In the genomic region with DNA sequence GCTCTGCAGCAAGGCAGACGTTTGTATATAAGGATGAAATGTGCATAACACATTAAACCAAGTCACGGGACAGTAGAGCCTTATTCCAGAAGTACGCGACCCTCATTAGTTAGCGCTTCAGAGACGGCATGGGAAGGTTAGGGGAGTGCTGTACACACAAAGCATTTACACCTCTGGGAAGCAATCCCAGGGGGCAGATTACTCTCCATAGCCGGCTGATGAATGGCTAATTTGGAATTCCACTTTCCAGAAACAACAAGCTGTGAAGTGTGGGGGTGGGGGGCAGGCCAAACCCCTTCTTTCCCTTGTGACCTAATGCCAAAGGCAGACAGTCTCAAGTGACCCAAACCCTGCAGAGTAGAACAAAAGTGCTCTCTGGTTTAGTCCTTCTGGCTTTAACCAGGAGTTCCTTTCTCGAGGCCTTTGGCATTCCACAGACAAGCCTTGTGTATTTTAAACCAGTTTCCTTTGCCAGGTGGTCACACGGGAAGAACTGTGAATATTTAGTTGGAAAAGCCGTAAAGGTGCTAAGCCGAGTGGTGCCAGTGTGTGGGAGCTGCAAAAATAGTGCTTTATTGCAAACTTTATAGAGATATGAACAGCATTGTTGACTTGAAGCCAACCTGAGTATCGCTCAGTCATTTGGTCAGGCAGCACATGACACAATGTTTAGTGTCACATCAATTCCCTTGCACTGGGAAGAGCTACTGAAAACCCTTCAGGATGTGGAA, we compare ENCODE assay signal across 9 mouse cellular contexts. TPM values are rescaled to one million over a fixed set of nuclear protein-coding genes. Genes with fewer than 3 reads are reported as not detected.
DNase-seq lines count a peak whose midpoint lies in the region; ATAC-seq lines count a peak whose summit lies in the region.
"Had no signal": no experiment of that assay in that cellular context is flagged by ENCODE, and none has a peak within 500 bp of the region (broad histone marks: within the 10 kb centered on the region; RNA-seq: fewer than 3 reads in every experiment).

No protein-coding gene starts in this region.

- no peak overlapping the region for H3K4me2 ChIP-seq in heart, embryonic 11.5 days
- H3K4me2 ChIP-seq in lung, embryonic 16.5 days (ENCODE audit: low read depth, low read length) = no peak overlapping the region

- 44% methylated on average over 12 of the region's 12 CpGs for WGBS in heart, embryonic 11.5 days (ENCODE audit: insufficient replicate concordance)
- WGBS in lung, embryonic 16.5 days = 31% methylated on average over 12 of the region's 12 CpGs

- intact Hi-C loops in heart, postnatal 36 days (cut with DNase I) = no loop called here

- peaks cover 6% of the 10 kb centered on the region for H3K36me3 ChIP-seq in heart, embryonic 11.5 days (ENCODE audit: control insufficient read depth, insufficient read depth, low read length)
- no peaks in the 10 kb centered on the region for H3K36me3 ChIP-seq in lung, embryonic 16.5 days (ENCODE audit: control insufficient read depth, insufficient read depth, low read length)

- ATAC-seq in heart, embryonic 11.5 days (replicated peaks; ENCODE audit: insufficient number of reproducible peaks, low FRiP score, low TSS enrichment) = no peak
- peak; percentile 43; the same call in 1 of the 2 replicates for ATAC-seq in lung, embryonic 16.5 days (ENCODE audit: low read depth)

- peak overlapping the region; percentile 15; the same call in 1 of the 2 replicates for H3K27ac ChIP-seq in heart, embryonic 11.5 days (ENCODE audit: low read depth, low read length)
- no peak overlapping the region for H3K27ac ChIP-seq in lung, embryonic 16.5 days (ENCODE audit: low read length)

- H3K9ac ChIP-seq in heart, embryonic 11.5 days (ENCODE audit: low read depth, low read length) = no peak overlapping the region
- no peak overlapping the region for H3K9ac ChIP-seq in lung, embryonic 16.5 days (ENCODE audit: low read length)

- no peaks in the 10 kb centered on the region for H3K27me3 ChIP-seq in heart, embryonic 11.5 days (ENCODE audit: control insufficient read depth, insufficient read depth, low read length)
- no peaks in the 10 kb centered on the region for H3K27me3 ChIP-seq in lung, embryonic 16.5 days (ENCODE audit: control insufficient read depth, insufficient read depth, low read depth, low read length)

- H3K9me3 ChIP-seq in heart, embryonic 11.5 days (replicated peaks; ENCODE audit: control insufficient read depth, low read length) = no peaks in the 10 kb centered on the region
- H3K9me3 ChIP-seq in lung, embryonic 16.5 days (ENCODE audit: control insufficient read depth, low read length) = no peaks in the 10 kb centered on the region

- no peak for DNase-seq in heart, postnatal 36 days
- DNase-seq in embryo, embryonic 11.5 days (ENCODE audit: low read depth, low spot score) = peak; percentile 38
- DNase-seq in heart, postnatal 4 days = peak; percentile 45
- DNase-seq in left cerebral cortex, adult 8-10 months (ENCODE audit: low spot score in 2 of 2) = no peak
- no peak for DNase-seq in right cerebral cortex, postnatal 4 days
- DNase-seq in layer of hippocampus, postnatal 10 days (ENCODE audit: low spot score in 2 of 2) = no peak
- DNase-seq: adrenal gland, postnatal 25 days had no signal

- H3K4me1 ChIP-seq in heart, embryonic 11.5 days (ENCODE audit: control insufficient read depth, insufficient read depth, low read length) = peaks cover 12% of the 10 kb centered on the region
- peaks cover 4% of the 10 kb centered on the region for H3K4me1 ChIP-seq in lung, embryonic 16.5 days (replicated peaks; ENCODE audit: control insufficient read depth, insufficient read depth, low read length)

- no peak overlapping the region for H3K4me3 ChIP-seq in heart, embryonic 11.5 days (ENCODE audit: low read depth, low read length)
- H3K4me3 ChIP-seq in lung, embryonic 16.5 days (ENCODE audit: low read length) = no peak overlapping the region

RNA-seq across cellular contexts. Expression of a gene that starts 37.3 kb away (rescaled TPM):
- 878 and 906 TPM in 2 replicates for polyA plus RNA-seq in heart, embryonic 11.5 days (2014; fragmentation: Nextera tagmentation; extraction: Ambion mirVana)
- total RNA-seq in heart, postnatal 36 days (2021) = 1,000 to 10,000 TPM; 1,077 to 1,160 TPM
- 100 to 1,000 TPM; 733 to 785 TPM for total RNA-seq in heart, postnatal 4 days (2021)
- 738 and 739 TPM in 2 replicates for polyA plus RNA-seq in lung, embryonic 16.5 days (2015; fragmentation: Nextera tagmentation; extraction: Ambion mirVana)
- total RNA-seq in left cerebral cortex, adult 8-10 months (2022) = 10 to 100 TPM; 36.5 to 49.0 (median 45.3) TPM
- total RNA-seq in layer of hippocampus, postnatal 10 days (2021) = 10 to 100 TPM; 53.4 to 54.1 TPM

RNA-seq across cellular contexts. Expression of a gene that starts 37.6 kb away (rescaled TPM):
- 208 and 237 TPM in 2 replicates for polyA plus RNA-seq in heart, embryonic 11.5 days (2014; fragmentation: Nextera tagmentation; extraction: Ambion mirVana)
- total RNA-seq in heart, postnatal 36 days (2021) = 1,000 to 10,000 TPM; 1,078 to 1,194 TPM
- total RNA-seq in heart, postnatal 4 days (2021) = 100 to 1,000 TPM; 944 to 986 TPM
- 11.4 and 13.2 TPM in 2 replicates for polyA plus RNA-seq in lung, embryonic 16.5 days (2015; fragmentation: Nextera tagmentation; extraction: Ambion mirVana)
- total RNA-seq in left cerebral cortex, adult 8-10 months (2022) = 1 to 10 TPM; 2.7 to 4.6 (median 3.4) TPM
- 1 to 10 TPM; 5.0 to 6.0 TPM for total RNA-seq in layer of hippocampus, postnatal 10 days (2021)

Comparison
In these comparisons a context has a peak if more than half of its experiments do, and no peak if none do; other contexts are left out.
1. DNase-seq: peak in embryo, embryonic 11.5 days (single experiment) and heart, postnatal 4 days (single experiment); none in heart, postnatal 36 days (0 of 2), left cerebral cortex, adult 8-10 months (0 of 2), right cerebral cortex, postnatal 4 days (single experiment) and layer of hippocampus, postnatal 10 days (0 of 2).
2. RNA of a gene that starts 37.3 kb away (total RNA-seq): 1,077 to 1,160 TPM in heart, postnatal 36 days and 733 to 785 TPM in heart, postnatal 4 days; 53.4 to 54.1 TPM in layer of hippocampus, postnatal 10 days and 36.5 to 49.0 TPM in left cerebral cortex, adult 8-10 months; every median in the first group is over 10 times any median in the second.
3. RNA of a gene that starts 37.6 kb away (total RNA-seq): 1,078 to 1,194 TPM in heart, postnatal 36 days and 944 to 986 TPM in heart, postnatal 4 days; 5.0 to 6.0 TPM in layer of hippocampus, postnatal 10 days and 2.7 to 4.6 TPM in left cerebral cortex, adult 8-10 months; every median in the first group is over 100 times any median in the second.